Mouse (Mus musculus) myocyte (in vitro differentiated cells): ENCODE data around the gene Figla.

ENCODE experiments used
- CEBPB ChIP-seq: IDR thresholded peaks from 2 replicates; pipeline ENCODE4 v1.6.1; 2011; ENCODE audit warnings: mild to moderate bottlenecking, moderate library complexity; ENCODE audit not compliant: poor library complexity, insufficient read depth, severe bottlenecking
- E2F4 ChIP-seq: IDR thresholded peaks from one replicate; pipeline ENCODE4 v1.6.1; 2011; ENCODE audit warnings: mild to moderate bottlenecking, control low read depth, moderate library complexity; ENCODE audit not compliant: insufficient read depth
- MAX ChIP-seq: IDR thresholded peaks from one replicate; pipeline ENCODE4 v1.6.1; 2011; ENCODE audit warnings: low read depth, mild to moderate bottlenecking, control low read depth
- MYOG ChIP-seq, 3 experiments: IDR thresholded peaks; one replicate each; pipeline ENCODE4 v1.6.1; 2011; ENCODE audit warnings: control low read depth in 2 of 3, low read depth in 2 of 3, mild to moderate bottlenecking in 2 of 3; ENCODE audit not compliant: insufficient read length in 2 of 3, control insufficient read depth in 1 of 3, insufficient read depth in 1 of 3
- POLR2A ChIP-seq: IDR thresholded peaks from one replicate; pipeline ENCODE4 v1.6.1; 2011; ENCODE audit warnings: low read depth, mild to moderate bottlenecking, control low read depth, moderate library complexity; ENCODE audit not compliant: insufficient read length
- USF1 ChIP-seq: IDR thresholded peaks from one replicate; pipeline ENCODE4 v1.6.1; 2011; ENCODE audit warnings: low read depth, mild to moderate bottlenecking, control low read depth, moderate library complexity

- no peak for TF ChIP-seq USF1
- no peak for TF ChIP-seq MYOG (IDR thresholded peaks at IDR 0.05; ENCODE audit: control insufficient read depth in 1 of 3, insufficient read depth in 1 of 3, insufficient read length in 2 of 3, low read depth in 2 of 3)
- no peak for TF ChIP-seq MAX
- no peak for TF ChIP-seq E2F4
- no peak for TF ChIP-seq POLR2A
- TF ChIP-seq CEBPB = no peak
These were observed 39.7 kb upstream of the Figla start for GRCm38 (mm10) chr6:85976242-85976641.
